Mouse (Mus musculus) heart, embryonic 12.5 days (tissue): ENCODE results near the gene Olfr648. TPM values are rescaled to one million over a fixed set of nuclear protein-coding genes. Genes with fewer than 3 reads are reported as not detected.

ENCODE experiments used
- ATAC-seq: fragments of 200-750 bp; cut with Nextera tagmentation; 2 replicates; pipeline ENCODE4 v1.8.0; 2017; ENCODE audit warnings: moderate TSS enrichment, moderate library complexity; ENCODE audit not compliant: insufficient number of reproducible peaks, low FRiP score
- H3K27ac ChIP-seq: fragments of 300-500 bp; sonication (generic); 2 replicates; pipeline ENCODE4 v1.5.1; 2016; ENCODE audit warnings: mild to moderate bottlenecking, moderate library complexity; ENCODE audit not compliant: poor library complexity, severe bottlenecking
- H3K27me3 ChIP-seq: fragments of 300-500 bp; sonication (generic); replicated peaks from 2 replicates; pipeline ENCODE4 v1.6.1; 2016; ENCODE audit warnings: mild to moderate bottlenecking, moderate library complexity
- H3K36me3 ChIP-seq: fragments of 300-500 bp; sonication (generic); 2 replicates; pipeline ENCODE4 v1.6.1; 2016; ENCODE audit warnings: mild to moderate bottlenecking, moderate library complexity
- H3K4me1 ChIP-seq: fragments of 300-500 bp; sonication (generic); replicated peaks from 2 replicates; pipeline ENCODE4 v1.6.1; 2016; ENCODE audit warnings: mild to moderate bottlenecking
- H3K4me2 ChIP-seq: fragments of 300-500 bp; sonication (generic); 2 replicates; pipeline ENCODE4 v1.6.1; 2016; ENCODE audit warnings: mild to moderate bottlenecking, moderate library complexity
- H3K4me3 ChIP-seq: fragments of 300-500 bp; sonication (generic); 2 replicates; pipeline ENCODE4 v1.5.1; 2016; ENCODE audit warnings: mild to moderate bottlenecking
- H3K9ac ChIP-seq: fragments of 300-500 bp; sonication (generic); 2 replicates; pipeline ENCODE4 v1.6.1; 2016; ENCODE audit warnings: mild to moderate bottlenecking, moderate library complexity
- H3K9me3 ChIP-seq: fragments of 300-500 bp; sonication (generic); replicated peaks from 2 replicates; pipeline ENCODE4 v1.6.1; 2016; ENCODE audit warnings: mild to moderate bottlenecking, moderate library complexity
- WGBS: fragments of 180-500 bp; shearing (Covaris S2); methylation state at CpG from one replicate; pipeline ENCODE4 v1.1.7; 2016; 5-methylcytosine and 5-hydroxymethylcytosine counted together
- polyA plus RNA-seq: library from polyadenylated mRNA; unstranded; fragments of >200 nt; fragmentation: Nextera tagmentation; extraction: Ambion mirVana; gene quantifications from 2 replicates; pipeline ENCODE4 v1.2.1, GENCODE M21; 2016

The Olfr648 gene
- polyA plus RNA-seq, 1 experiment from 2014 or later: 0.28 TPM

DNA sequence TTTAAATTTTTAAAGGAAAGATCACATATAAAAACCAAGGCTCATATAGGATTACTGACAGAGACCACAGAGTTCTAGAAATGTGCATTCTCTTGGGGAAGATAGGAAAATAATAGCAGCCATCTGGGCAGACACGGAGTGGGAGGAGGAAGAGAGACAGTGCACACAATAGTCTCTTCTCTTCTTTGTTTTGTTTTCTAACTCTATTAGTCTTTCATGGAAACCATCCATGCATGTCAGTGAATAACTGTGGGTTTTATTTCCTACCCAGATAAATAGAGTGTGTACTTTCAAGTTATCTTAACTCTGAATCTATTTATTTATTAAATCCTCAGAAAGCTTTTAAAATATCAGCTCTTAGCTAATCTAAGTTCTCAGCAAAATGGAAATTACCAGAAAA is 8.1 kb downstream of the Olfr648 start:
- Histone ChIP-seq H3K4me2 (no peak overlapping the region), H3K36me3 (no peaks in the 10 kb centered on the region), H3K4me1 (no peaks in the 10 kb centered on the region), H3K27me3 (no peaks in the 10 kb centered on the region), H3K9me3 (0 out of 2 replicates have a peak, but pooled peaks cover 2% of the 10 kb centered on the region), H3K4me3 (no peak overlapping the region), H3K27ac (no peak overlapping the region), H3K9ac (no peak overlapping the region)
- 81% methylated on average over 1 of the region's 1 CpGs for WGBS
- no peak for ATAC-seq

DNA sequence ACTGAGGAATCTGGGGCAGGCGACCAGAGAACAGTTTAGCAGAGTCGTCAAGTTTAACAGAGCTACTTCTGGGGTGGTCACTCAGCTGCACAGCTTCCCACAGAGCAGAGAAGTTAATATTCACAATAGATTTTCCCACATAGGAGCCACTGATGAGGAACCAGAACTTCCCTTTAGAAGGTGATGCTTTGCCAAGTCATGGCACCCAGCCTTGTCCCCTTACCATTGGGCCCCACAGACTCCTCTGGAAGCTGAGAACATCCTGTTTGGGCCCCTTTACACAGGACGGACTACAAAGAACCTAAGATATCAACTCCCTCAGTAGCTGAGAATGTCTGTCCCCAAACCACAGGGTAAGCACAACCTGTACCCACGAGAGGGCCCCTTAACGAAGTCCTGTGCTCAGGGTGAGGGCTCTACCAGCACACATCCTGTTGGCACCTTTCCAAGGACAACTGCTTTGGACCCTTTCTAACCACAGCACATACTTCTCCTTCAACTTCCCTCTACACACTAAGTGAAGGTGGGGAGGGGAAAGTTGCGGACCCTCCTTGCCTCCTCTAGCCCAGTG is 13.5 kb downstream of the Olfr648 start:
- Histone ChIP-seq H3K27ac (no peak overlapping the region), H3K4me2 (no peak overlapping the region), H3K9me3 (no peaks in the 10 kb centered on the region), H3K4me1 (no peaks in the 10 kb centered on the region), H3K27me3 (no peaks in the 10 kb centered on the region), H3K9ac (no peak overlapping the region), H3K4me3 (no peak overlapping the region), H3K36me3 (no peaks in the 10 kb centered on the region)
- WGBS: 63% methylated on average over 6 of the region's 6 CpGs
- no peak for ATAC-seq

DNA sequence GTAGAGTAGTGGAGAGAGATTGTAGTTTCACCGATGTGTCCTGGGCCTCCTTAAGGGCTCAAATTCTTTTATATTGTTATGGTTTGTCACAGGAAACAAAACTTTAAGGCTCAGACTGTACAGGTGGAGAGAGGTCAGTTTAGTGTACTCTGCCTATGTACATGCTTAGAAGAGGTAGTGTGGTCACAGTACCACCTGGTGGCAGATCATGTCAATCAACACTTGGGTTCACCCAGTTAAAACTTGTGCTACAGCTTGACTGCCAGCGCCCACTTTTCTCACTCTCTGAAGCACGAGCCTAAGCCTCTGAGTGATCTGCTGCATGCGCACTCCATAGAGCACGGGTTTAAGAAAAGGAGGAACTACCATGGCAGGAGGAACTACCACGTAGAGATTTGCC is 16.1 kb downstream of the Olfr648 start:
- no peak for ATAC-seq
- H3K27me3 ChIP-seq: no peaks in the 10 kb centered on the region
- no peaks in the 10 kb centered on the region for H3K36me3 ChIP-seq
- no peak overlapping the region for H3K4me2 ChIP-seq
- no peak overlapping the region for H3K4me3 ChIP-seq
- H3K4me1 ChIP-seq: no peaks in the 10 kb centered on the region
- no peak overlapping the region for H3K27ac ChIP-seq
- H3K9me3 ChIP-seq: no peaks in the 10 kb centered on the region
- no peak overlapping the region for H3K9ac ChIP-seq
- WGBS: 82% methylated on average over 6 of the region's 6 CpGs

DNA sequence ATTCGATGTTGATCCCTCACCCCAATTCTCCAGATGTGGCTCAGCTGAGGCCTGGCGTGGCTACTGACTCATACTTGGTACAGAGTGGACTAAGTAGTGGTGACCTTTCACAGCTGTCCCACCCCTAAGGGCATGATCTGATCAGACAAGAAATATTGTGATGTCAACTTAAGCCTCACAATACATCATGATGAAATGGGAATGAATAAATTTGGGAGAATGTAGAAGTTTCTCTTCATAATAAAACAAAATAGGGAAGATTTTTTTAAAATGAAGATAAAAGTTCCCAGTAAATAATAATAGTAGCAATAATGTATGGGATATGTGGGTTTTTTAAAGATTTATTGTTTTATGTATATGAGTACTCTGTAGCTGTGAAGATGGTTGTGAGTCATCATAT is 32.7 kb downstream of the Olfr648 start, which contains the start of gene Ubqlnl:
Gene Ubqlnl, minus strand, starts transcription at position 101 of the 400 bp plus-strand sequence.
- Histone ChIP-seq H3K4me3 (no peak within 1 kb of the TSS), H3K36me3 (no peaks in the 10 kb centered on the region), H3K9ac (no peak within 1 kb of the TSS), H3K27ac (no peak within 1 kb of the TSS), H3K4me1 (no peaks in the 10 kb centered on the region), H3K27me3 (no peaks in the 10 kb centered on the region), H3K9me3 (no peaks in the 10 kb centered on the region), H3K4me2 (no peak within 1 kb of the TSS)
- ATAC-seq: no peak
- WGBS: 84% methylated on average over 2 of the region's 2 CpGs

DNA sequence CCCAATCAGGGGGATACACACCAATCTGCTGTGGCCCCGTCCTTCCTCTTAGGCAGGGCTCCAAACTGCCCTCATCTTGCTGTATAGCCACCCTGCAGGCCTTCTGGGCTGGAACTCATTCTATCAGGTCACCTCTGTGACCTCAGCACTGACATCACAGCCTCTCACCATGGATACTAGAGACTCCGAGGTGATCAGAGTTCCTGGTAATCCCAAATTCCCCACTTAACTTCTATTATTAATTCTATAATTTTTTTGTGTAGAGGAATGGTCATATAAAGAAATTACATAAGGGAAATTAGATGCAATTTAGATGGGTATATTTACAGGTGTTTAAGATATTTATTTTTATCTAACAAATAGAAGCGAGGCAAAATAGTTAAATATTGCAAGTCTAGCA is 40.0 kb downstream of the Olfr648 start, which contains the start of gene Ubqln3:
Gene Ubqln3, minus strand, starts transcription at position 101 of the 400 bp plus-strand sequence.
- Histone ChIP-seq H3K9me3 (no peaks in the 10 kb centered on the region), H3K9ac (no peak within 1 kb of the TSS), H3K36me3 (no peaks in the 10 kb centered on the region), H3K27ac (no peak within 1 kb of the TSS), H3K4me1 (no peaks in the 10 kb centered on the region), H3K4me2 (no peak within 1 kb of the TSS), H3K27me3 (no peaks in the 10 kb centered on the region), H3K4me3 (no peak within 1 kb of the TSS)
- 74% methylated on average over 3 of the region's 3 CpGs for WGBS
- no peak for ATAC-seq

DNA sequence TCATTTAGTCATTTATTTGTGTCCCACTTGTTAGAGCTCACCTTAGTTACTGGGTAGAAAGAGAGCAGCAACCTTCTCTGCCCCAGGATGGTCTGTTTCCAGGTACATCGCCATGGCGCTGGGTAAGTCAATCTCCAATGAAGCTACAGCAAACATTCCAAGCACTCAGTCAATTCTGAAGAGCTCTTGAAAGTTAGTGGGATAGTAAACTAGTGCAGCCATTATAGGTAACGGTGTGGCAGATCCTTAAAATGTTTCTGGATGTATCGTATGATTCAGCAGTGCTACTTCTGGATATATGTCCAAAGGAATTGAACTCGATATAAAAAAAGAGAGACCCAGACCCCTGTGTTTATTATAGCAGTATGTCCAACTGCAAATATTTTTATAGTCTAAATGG is 45.9 kb downstream of the Olfr648 start, which contains the start of gene Olfr643:
Gene Olfr643, minus strand, starts transcription at position 101 of the 400 bp plus-strand sequence.
- Histone ChIP-seq H3K4me2 (no peak within 1 kb of the TSS), H3K9ac (no peak within 1 kb of the TSS), H3K27me3 (no peaks in the 10 kb centered on the region), H3K27ac (no peak within 1 kb of the TSS), H3K9me3 (no peaks in the 10 kb centered on the region), H3K4me1 (no peaks in the 10 kb centered on the region), H3K36me3 (no peaks in the 10 kb centered on the region), H3K4me3 (no peak within 1 kb of the TSS)
- no peak for ATAC-seq
- WGBS: 81% methylated on average over 5 of the region's 5 CpGs

DNA sequence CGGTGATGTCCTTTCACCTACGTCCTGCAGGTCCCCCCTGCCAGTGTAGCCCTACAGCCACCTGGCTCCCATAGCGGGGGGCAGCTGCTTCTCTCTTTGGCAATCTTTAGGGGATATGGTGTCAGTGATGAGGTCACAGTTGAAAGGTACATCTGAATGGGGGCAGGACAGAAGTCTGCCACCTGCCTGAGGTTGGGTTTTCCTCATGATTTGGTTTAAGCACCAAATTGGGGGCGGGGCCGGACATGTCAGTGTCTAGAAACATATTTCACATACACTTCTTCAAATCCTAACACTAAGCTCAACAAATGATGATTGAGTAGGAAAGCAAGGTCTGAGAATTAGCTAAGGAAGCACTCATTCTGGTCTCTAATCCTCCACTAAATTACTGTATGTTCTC is 53.5 kb downstream of the Olfr648 start, which contains the start of gene Ubqln5:
Gene Ubqln5, minus strand, starts transcription at position 101 of the 400 bp plus-strand sequence.
- no peak within 1 kb of the TSS for H3K27ac ChIP-seq
- WGBS: 90% methylated on average over 5 of the region's 5 CpGs
- no peaks in the 10 kb centered on the region for H3K27me3 ChIP-seq
- H3K4me3 ChIP-seq: no peak within 1 kb of the TSS
- no peak within 1 kb of the TSS for H3K4me2 ChIP-seq
- no peak within 1 kb of the TSS for H3K9ac ChIP-seq
- no peaks in the 10 kb centered on the region for H3K4me1 ChIP-seq
- peaks cover 8% of the 10 kb centered on the region; the same call in 1 of the 2 replicates for H3K9me3 ChIP-seq
- no peak for ATAC-seq
- no peaks in the 10 kb centered on the region for H3K36me3 ChIP-seq

Other genes starting within 250 kb of the Olfr648 start
- not detected in 2 replicates for gene Olfr632, start 249.0 kb downstream of the Olfr648 start, polyA plus RNA-seq
- not detected in 2 replicates for gene Olfr633, start 239.0 kb downstream of the Olfr648 start, polyA plus RNA-seq
- gene Olfr635, start 212.2 kb downstream of the Olfr648 start, polyA plus RNA-seq: not detected in 2 replicates
- gene Olfr638, start 184.6 kb downstream of the Olfr648 start, polyA plus RNA-seq: 0.18 TPM in 1 of 2 replicates, not detected in the other
- gene Olfr639, start 166.1 kb downstream of the Olfr648 start, polyA plus RNA-seq: 0.03 and 0.04 TPM in 2 replicates
- not detected in 2 replicates for gene Olfr640, start 157.8 kb downstream of the Olfr648 start, polyA plus RNA-seq
- gene Olfr641, start 147.9 kb downstream of the Olfr648 start, polyA plus RNA-seq: not detected in 2 replicates
- gene Olfr642, start 130.7 kb downstream of the Olfr648 start, polyA plus RNA-seq: not detected in 2 replicates
- gene 4930516K23Rik, start 121.9 kb downstream of the Olfr648 start, polyA plus RNA-seq: not detected in 2 replicates
- gene Olfr644, start 111.5 kb downstream of the Olfr648 start, polyA plus RNA-seq: not detected in 2 replicates
- not detected in 2 replicates for gene Olfr645, start 97.9 kb downstream of the Olfr648 start, polyA plus RNA-seq
- not detected in 2 replicates for gene Olfr646, start 78.5 kb downstream of the Olfr648 start, polyA plus RNA-seq
- not detected in 2 replicates for gene Ubqln5, start 53.6 kb downstream of the Olfr648 start, polyA plus RNA-seq
- not detected in 2 replicates for gene Olfr643, start 46.0 kb downstream of the Olfr648 start, polyA plus RNA-seq
- gene Ubqln3, start 40.1 kb downstream of the Olfr648 start, polyA plus RNA-seq: not detected in 2 replicates
- not detected in 2 replicates for gene Ubqlnl, start 32.8 kb downstream of the Olfr648 start, polyA plus RNA-seq
- gene Olfm5, start 18.6 kb downstream of the Olfr648 start, polyA plus RNA-seq: not detected in 2 replicates
- not detected in 2 replicates for gene Olfr649, start 12.6 kb upstream of the Olfr648 start, polyA plus RNA-seq
- gene Trim6, start 35.4 kb upstream of the Olfr648 start, polyA plus RNA-seq: 7.6 and 7.7 TPM in 2 replicates
- 2.4 TPM in 2 replicates for gene Trim34a, start 61.1 kb upstream of the Olfr648 start, polyA plus RNA-seq
- 0.53 and 0.64 TPM in 2 replicates for gene Trim5, start 104.7 kb upstream of the Olfr648 start, polyA plus RNA-seq
- 10.0 and 11.8 TPM in 2 replicates for gene Trim12a, start 132.1 kb upstream of the Olfr648 start, polyA plus RNA-seq
- 0.17 TPM in 1 of 2 replicates, not detected in the other for gene Trim34b, start 146.1 kb upstream of the Olfr648 start, polyA plus RNA-seq
- 2.3 and 2.4 TPM in 2 replicates for gene Trim12c, start 170.0 kb upstream of the Olfr648 start, polyA plus RNA-seq
- gene Trim30b, start 186.5 kb upstream of the Olfr648 start, polyA plus RNA-seq: not detected in 2 replicates
- gene Trim30c, start 217.4 kb upstream of the Olfr648 start, polyA plus RNA-seq: not detected in 2 replicates